Mouse (Mus musculus): ENCODE data around the gene D630045J12Rik. TPM values are rescaled to one million over a fixed set of nuclear protein-coding genes. Genes with fewer than 3 reads are reported as not detected.

D630045J12Rik gene
- polyA plus RNA-seq, 1 experiment from 2014 or later = 13.6 TPM

DNA sequence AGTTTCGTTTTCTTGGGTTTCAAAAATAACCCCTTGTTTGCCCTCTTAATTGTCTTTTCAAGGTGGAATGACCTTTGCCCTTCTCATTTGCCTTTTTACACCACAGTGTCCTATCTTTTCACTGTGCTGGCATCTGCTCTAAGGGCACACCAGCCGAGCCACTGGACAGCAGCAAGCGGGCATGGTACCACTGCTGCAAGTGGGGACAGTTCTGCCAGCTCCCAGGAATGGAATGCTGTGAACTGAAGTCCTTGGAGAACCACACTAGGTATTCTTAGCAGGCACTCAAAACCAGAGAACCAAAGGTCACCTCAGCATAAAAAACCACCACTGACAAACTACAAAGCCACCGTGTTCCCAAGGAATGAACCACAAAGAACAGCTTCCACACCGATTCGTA, 131.0 kb downstream of the D630045J12Rik start:
- H3K9me3 ChIP-seq = no peaks in the 10 kb centered on the region

DNA sequence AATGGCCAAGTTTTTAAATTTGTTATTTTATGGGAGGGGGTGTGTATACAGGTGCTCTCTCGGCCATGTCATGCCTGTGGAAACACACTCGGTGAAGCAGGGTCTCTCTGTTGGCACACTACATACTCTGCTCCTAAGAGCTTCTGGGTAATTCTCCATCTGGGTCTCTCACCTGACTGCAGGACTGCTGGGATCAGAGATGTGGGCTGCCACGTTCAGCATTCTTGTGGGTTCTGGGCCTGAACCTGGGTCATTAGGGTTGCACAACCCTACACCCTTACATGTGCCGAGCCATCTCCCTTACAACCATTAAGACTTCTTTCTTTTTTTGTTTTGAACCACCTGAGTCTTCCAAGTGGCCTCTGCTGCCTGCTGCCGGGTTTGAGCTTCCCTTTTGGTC, 132.0 kb downstream of the D630045J12Rik start:
- no peak for ATAC-seq (ENCODE audit: low FRiP score)
- no peak overlapping the region for H3K9ac ChIP-seq
- H3K36me3 ChIP-seq (replicated peaks) = peaks cover 29% of the 10 kb centered on the region
- H3K27ac ChIP-seq = no peak overlapping the region
- H3K4me2 ChIP-seq = no peak overlapping the region
- no peaks in the 10 kb centered on the region for H3K4me1 ChIP-seq
- no peaks in the 10 kb centered on the region for H3K27me3 ChIP-seq
- H3K4me3 ChIP-seq (replicated peaks) = no peak overlapping the region
- H3K9me3 ChIP-seq = no peaks in the 10 kb centered on the region
- 87% methylated on average over 5 of the region's 5 CpGs for WGBS

More for the DNA sequence above, 131.0 kb downstream of the D630045J12Rik start:
- no peaks in the 10 kb centered on the region for H3K27me3 ChIP-seq
- no peak overlapping the region for H3K4me3 ChIP-seq (replicated peaks)
- no peak overlapping the region for H3K4me2 ChIP-seq
- WGBS = 70% methylated on average over 6 of the region's 6 CpGs
- no peak overlapping the region for H3K9ac ChIP-seq
- H3K36me3 ChIP-seq (replicated peaks) = peaks cover 38% of the 10 kb centered on the region
- ATAC-seq (ENCODE audit: low FRiP score) = no peak
- no peak overlapping the region for H3K27ac ChIP-seq
- no peaks in the 10 kb centered on the region for H3K4me1 ChIP-seq

DNA sequence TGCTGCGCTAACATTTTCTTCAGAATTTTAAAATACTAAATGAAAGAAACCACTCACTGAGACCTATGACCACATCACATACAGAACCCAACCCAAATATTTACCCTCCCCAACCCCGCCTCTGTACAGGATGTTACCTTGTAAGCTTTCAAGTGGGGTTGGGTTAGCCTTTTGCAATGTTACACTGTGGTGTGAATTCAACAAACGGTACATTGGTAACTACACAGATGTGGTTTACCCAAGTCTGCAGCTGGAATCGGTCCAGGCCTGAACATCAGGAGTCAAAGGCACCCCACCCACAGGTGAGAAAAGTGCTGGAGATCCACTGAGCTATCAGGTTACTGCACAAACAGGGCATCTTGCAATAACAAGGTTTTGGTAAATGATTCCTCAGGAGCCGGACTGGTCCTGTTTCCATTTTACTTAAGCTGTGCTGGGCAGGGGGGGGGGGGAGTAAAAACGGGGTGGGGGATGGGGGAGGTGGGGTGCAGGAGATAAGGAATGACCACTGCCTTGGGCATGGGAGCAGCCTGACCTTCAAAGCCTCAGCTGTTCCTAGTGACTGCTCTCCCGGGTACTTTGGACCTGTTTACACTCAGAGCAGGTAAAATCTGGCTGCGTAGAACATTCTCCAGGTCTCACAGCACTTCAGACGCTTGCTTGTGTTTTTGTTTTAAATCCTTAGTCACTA, 133.0 kb downstream of the D630045J12Rik start:
- H3K4me2 ChIP-seq = no peak overlapping the region
- no peak overlapping the region for H3K27ac ChIP-seq
- H3K9ac ChIP-seq = no peak overlapping the region
- no peak for ATAC-seq (ENCODE audit: low FRiP score)
- H3K36me3 ChIP-seq (replicated peaks) = peaks cover 18% of the 10 kb centered on the region
- WGBS = 80% methylated on average over 9 of the region's 9 CpGs
- no peaks in the 10 kb centered on the region for H3K9me3 ChIP-seq
- H3K4me3 ChIP-seq (replicated peaks) = no peak overlapping the region
- no peaks in the 10 kb centered on the region for H3K4me1 ChIP-seq
- H3K27me3 ChIP-seq = no peaks in the 10 kb centered on the region

DNA sequence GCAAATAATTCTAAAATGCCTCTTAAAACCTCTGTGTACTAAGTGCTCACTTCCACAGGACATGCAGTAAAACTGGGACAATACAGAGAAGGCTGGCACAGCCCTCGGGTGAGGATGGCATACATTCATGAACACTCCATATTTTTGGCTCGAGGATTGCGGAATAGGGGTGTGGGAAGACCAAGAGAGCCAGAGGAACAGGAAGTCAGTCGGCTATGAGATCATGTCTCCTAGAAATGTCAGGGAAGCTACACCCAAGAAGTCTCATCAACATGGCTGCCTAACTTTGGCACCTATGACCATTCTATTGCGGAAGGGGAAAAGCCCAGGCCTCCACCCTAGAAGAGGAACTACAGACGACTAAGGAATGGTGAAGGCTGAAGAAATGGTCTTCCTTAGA, 135.5 kb downstream of the D630045J12Rik start:
- no peaks in the 10 kb centered on the region for H3K36me3 ChIP-seq (replicated peaks)
- no peak overlapping the region for H3K4me2 ChIP-seq
- H3K4me1 ChIP-seq = no peaks in the 10 kb centered on the region
- no peaks in the 10 kb centered on the region for H3K27me3 ChIP-seq
- no peaks in the 10 kb centered on the region for H3K9me3 ChIP-seq
- H3K27ac ChIP-seq = no peak overlapping the region
- H3K4me3 ChIP-seq (replicated peaks) = no peak overlapping the region
- H3K9ac ChIP-seq = no peak overlapping the region
- 93% methylated on average over 6 of the region's 6 CpGs for WGBS
- ATAC-seq (ENCODE audit: low FRiP score) = no peak

DNA sequence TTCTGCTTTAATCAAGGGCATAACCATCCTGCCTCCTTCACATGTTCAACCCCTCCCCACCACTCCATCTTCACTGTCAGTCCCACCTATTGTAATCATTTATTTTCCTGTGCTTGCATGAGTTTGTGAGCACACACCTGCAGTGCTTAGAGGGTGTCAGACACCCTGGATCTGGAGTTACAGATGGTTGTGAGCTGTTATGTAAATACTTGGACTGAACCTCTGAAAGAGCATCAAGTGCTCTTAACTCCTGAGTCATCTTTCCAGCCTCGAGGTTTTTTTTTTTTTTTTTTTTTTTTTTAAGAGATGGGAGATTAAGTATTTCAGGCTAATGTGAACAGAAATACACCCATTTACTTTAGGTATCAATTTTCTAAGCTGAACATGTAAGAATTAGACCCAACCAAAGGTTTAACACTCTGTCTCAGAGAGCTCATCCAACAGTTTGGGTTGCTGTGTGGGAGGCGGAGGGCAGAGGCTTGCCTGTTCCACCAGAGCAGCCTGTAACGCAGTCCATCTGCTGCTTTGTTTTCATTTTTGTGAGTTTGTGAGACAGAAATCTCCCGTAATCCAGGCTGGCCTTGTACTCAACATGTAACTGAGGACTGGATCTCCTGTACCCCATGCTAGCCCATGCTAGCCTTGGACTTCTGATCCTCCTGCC, 137.6 kb downstream of the D630045J12Rik start:
- Histone ChIP-seq H3K27ac (no peak overlapping the region), H3K27me3 (no peaks in the 10 kb centered on the region), H3K4me3 (replicated peaks) (no peak overlapping the region), H3K9ac (no peak overlapping the region), H3K9me3 (no peaks in the 10 kb centered on the region), H3K4me1 (no peaks in the 10 kb centered on the region), H3K36me3 (replicated peaks) (no peaks in the 10 kb centered on the region), H3K4me2 (no peak overlapping the region)
- no peak for ATAC-seq (ENCODE audit: low FRiP score)
- 72% methylated on average over 4 of the region's 4 CpGs for WGBS

DNA sequence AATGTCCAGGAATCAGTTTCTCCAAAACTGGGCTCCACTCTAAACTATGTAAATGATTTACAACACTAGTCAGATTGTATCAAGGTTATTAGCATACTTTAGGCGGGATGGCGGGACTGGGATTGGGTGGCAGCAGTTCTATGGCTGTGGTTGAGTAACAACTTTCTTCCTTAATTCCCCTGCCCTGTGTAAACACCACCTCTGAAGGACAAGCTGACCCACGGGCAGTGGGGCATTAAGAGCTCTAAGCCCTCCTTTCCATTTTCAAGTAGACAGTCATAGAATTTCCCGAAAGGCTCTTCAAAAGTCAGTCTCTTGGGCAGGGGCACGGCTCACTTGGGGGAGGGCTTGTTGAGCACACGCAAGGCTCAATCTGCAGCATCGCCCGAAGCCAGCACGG, 142.9 kb downstream of the D630045J12Rik start:
- 72% methylated on average over 9 of the region's 9 CpGs for WGBS
- no peak overlapping the region for H3K9ac ChIP-seq
- H3K4me3 ChIP-seq (replicated peaks) = no peak overlapping the region
- H3K4me2 ChIP-seq = no peak overlapping the region
- no peak for ATAC-seq (ENCODE audit: low FRiP score)
- no peaks in the 10 kb centered on the region for H3K36me3 ChIP-seq (replicated peaks)
- peaks cover 7% of the 10 kb centered on the region; the same call in 1 of the 2 replicates for H3K4me1 ChIP-seq
- H3K27ac ChIP-seq = no peak overlapping the region
- no peaks in the 10 kb centered on the region; the same call in 1 of the 2 replicates for H3K27me3 ChIP-seq
- no peaks in the 10 kb centered on the region for H3K9me3 ChIP-seq

DNA sequence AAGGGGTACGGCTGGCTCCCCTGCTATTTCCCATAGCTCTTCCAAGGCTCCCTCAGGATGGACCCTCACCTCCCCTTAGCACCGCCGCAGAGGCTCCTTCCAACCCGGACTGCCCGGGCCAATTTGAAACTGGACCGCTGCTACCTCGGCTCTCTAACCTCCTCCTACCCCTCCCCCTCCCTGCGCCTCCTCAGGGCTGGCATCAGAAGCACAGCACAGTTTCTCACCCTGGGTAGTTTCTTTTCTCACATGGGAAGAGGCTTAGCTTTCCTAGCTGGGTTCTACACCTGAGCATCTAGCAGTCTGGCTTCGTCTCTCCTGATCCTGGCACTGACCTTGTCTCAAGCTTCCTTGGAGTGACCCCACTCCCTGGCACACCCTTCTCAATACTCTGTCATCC, 143.9 kb downstream of the D630045J12Rik start:
- Histone ChIP-seq H3K9ac (no peak overlapping the region), H3K9me3 (no peaks in the 10 kb centered on the region), H3K4me2 (no peak overlapping the region), H3K4me1 (peaks cover 7% of the 10 kb centered on the region; the same call in 1 of the 2 replicates), H3K36me3 (replicated peaks) (no peaks in the 10 kb centered on the region), H3K4me3 (replicated peaks) (no peak overlapping the region), H3K27ac (no peak overlapping the region), H3K27me3 (no peaks in the 10 kb centered on the region; the same call in 1 of the 2 replicates)
- WGBS = 15% methylated on average over 9 of the region's 9 CpGs
- ATAC-seq (ENCODE audit: low FRiP score) = no peak

DNA sequence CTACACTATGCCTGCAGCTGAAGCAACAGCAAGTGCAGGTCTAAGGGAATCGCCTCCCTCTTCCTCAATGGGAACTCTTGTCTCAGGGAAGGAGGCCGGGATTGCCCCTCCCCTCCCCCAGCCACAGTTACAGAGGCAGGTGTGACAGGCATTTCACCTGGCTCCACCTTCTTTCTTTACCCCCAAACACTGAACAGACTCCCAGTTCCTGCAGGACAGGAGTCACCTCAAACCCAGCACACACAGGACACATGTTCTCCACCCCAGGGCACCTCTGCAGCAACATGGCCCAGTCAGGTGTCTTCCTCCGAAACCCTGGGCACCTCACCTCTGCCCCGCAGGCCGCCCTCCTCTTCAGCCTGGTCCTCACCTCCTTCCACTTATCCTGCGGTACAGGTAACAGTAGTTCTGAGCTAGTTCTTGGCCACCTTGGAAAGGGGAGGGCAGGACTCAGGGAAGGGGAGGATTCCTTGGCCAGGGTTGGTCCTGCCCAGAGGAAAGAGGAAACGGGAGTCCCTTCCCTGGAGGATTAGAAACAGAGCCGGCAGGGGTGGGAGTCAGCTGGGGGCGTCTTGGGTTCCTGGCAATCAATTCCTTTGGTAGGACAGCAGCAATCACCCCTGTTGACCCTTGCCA, 144.5 kb downstream of the D630045J12Rik start, which contains the start of gene Tmem213:
TSS of gene Tmem213 (plus strand) at position 96 of the 636 bp plus-strand sequence.
- Histone ChIP-seq H3K36me3 (replicated peaks) (no peaks in the 10 kb centered on the region), H3K27me3 (no peaks in the 10 kb centered on the region; the same call in 1 of the 2 replicates), H3K4me1 (peaks cover 7% of the 10 kb centered on the region; the same call in 1 of the 2 replicates), H3K4me3 (replicated peaks) (no peak within 1 kb of the TSS), H3K9me3 (no peaks in the 10 kb centered on the region), H3K9ac (no peak within 1 kb of the TSS), H3K27ac (no peak within 1 kb of the TSS), H3K4me2 (no peak within 1 kb of the TSS)
- ATAC-seq (ENCODE audit: low FRiP score) = no peak
- 29% methylated on average over 9 of the region's 9 CpGs for WGBS

DNA sequence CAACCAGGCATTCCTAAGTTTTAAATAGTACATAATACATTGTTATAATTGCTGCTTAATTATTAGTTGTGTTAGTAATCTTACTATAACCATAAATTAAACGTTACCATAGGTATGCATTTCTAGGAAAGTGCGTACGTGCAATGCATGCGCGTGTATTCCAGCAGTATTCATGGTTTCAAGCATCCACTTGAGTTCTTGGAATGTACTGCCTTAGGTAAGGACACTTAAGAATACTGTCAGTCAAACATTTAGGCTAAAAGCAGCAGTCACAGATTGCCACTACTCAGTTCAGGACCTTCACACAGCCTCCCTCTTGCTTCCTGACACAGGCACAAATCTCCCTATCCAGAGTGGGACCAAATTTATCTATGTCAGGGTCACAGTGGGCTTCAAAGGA, 145.4 kb downstream of the D630045J12Rik start:
- H3K9ac ChIP-seq = no peak overlapping the region
- no peak overlapping the region for H3K27ac ChIP-seq
- WGBS = 92% methylated on average over 5 of the region's 5 CpGs
- no peak overlapping the region for H3K4me2 ChIP-seq
- no peak for ATAC-seq (ENCODE audit: low FRiP score)
- no peaks in the 10 kb centered on the region; the same call in 1 of the 2 replicates for H3K27me3 ChIP-seq
- H3K9me3 ChIP-seq = no peaks in the 10 kb centered on the region
- H3K36me3 ChIP-seq (replicated peaks) = no peaks in the 10 kb centered on the region
- peaks cover 7% of the 10 kb centered on the region; the same call in 1 of the 2 replicates for H3K4me1 ChIP-seq
- H3K4me3 ChIP-seq (replicated peaks) = no peak overlapping the region

DNA sequence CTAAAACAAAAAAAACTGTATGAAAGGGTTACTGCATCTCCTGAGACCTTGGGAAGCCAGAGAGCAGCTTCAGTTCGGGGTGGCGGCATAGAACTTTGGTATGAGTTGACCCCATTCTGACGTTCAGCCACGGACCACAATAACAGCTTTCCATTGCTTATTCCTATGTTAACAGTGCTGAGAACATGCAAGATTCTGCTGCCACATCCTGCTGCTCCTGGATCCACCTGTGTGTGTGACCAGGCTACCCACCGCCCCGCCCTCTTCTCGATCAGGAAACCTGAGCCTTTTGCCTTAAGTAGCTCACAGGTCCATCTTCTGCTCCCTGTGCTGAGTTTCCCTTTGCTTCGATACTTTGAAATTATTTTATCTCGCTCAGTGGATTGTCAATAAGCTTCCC, 147.9 kb downstream of the D630045J12Rik start:
- 86% methylated on average over 9 of the region's 9 CpGs for WGBS

DNA sequence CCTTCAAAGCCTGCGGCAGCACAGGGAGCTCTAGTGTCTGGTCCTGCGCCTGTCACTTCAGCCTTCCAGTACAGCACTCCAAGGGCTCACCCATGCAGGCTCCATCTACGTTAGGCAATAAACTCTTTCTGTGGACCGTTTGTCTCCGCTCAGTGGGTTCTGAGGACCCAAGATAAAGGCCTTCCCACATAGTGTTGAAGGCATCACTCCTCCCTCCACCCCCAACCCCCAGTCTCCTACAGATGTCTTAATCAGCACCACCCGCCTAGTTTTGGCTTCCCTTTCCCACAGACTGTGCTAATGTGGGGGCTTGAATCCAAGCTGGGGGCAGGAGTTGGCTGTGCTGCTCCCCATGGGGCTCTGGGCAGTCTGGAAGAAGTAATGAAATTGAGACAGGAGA, 150.0 kb downstream of the D630045J12Rik start:
- H3K4me1 ChIP-seq = no peaks in the 10 kb centered on the region
- no peak for ATAC-seq (ENCODE audit: low FRiP score)
- H3K4me3 ChIP-seq (replicated peaks) = no peak overlapping the region
- H3K27ac ChIP-seq = no peak overlapping the region
- no peak overlapping the region for H3K9ac ChIP-seq
- no peak overlapping the region for H3K4me2 ChIP-seq
- no peaks in the 10 kb centered on the region for H3K36me3 ChIP-seq (replicated peaks)
- 70% methylated on average over 6 of the region's 6 CpGs for WGBS
- no peaks in the 10 kb centered on the region for H3K27me3 ChIP-seq
- H3K9me3 ChIP-seq = no peaks in the 10 kb centered on the region

More for the DNA sequence above, 147.9 kb downstream of the D630045J12Rik start:
- peaks cover 7% of the 10 kb centered on the region; the same call in 1 of the 2 replicates for H3K4me1 ChIP-seq
- no peak overlapping the region for H3K4me2 ChIP-seq
- no peak overlapping the region for H3K4me3 ChIP-seq (replicated peaks)
- no peaks in the 10 kb centered on the region for H3K9me3 ChIP-seq
- H3K27ac ChIP-seq = no peak overlapping the region
- H3K9ac ChIP-seq = no peak overlapping the region
- H3K36me3 ChIP-seq (replicated peaks) = no peaks in the 10 kb centered on the region
- ATAC-seq (ENCODE audit: low FRiP score) = no peak
- no peaks in the 10 kb centered on the region; the same call in 1 of the 2 replicates for H3K27me3 ChIP-seq

DNA sequence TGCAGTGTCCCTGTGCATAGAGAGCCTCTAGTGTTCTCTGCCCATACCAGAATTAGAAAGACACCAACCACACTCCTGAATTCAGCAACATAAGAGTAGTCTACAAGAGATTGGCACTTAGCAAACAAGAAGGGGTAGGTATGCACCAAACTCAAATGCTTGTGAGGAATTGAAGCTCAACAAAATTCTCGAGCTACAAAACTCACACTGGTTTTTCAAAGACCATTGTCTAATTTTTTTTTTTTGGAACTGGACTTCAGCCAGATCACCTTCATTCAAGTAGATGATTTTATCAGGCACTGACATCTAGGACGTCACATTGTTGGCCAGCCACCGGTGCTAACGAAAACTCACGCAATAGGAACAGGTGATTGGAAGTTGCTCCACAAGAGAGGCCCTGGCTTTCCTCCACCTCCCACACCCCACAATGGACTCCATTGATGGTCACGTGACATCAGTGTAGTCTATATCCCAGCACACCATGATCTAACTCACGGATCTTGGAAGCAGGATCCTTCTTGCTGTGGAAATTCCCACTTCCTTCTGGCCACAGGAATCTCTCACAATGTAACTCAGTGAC, 151.5 kb downstream of the D630045J12Rik start:
- Histone ChIP-seq H3K27ac (no peak overlapping the region), H3K4me3 (replicated peaks) (no peak overlapping the region), H3K9me3 (no peaks in the 10 kb centered on the region), H3K27me3 (no peaks in the 10 kb centered on the region), H3K4me2 (no peak overlapping the region), H3K9ac (no peak overlapping the region), H3K4me1 (no peaks in the 10 kb centered on the region), H3K36me3 (replicated peaks) (no peaks in the 10 kb centered on the region)
- WGBS = 86% methylated on average over 7 of the region's 7 CpGs
- ATAC-seq (ENCODE audit: low FRiP score) = no peak
